Mouse (Mus musculus) bone marrow, adult 2 months (tissue): Measurements from ENCODE around the gene Camta1.

ENCODE experiments used
- CTCF ChIP-seq: fragments of 200-500 bp; IDR thresholded peaks from 2 replicates; pipeline ENCODE4 v1.5.1; 2011; ENCODE audit warnings: low read length, control low read depth; ENCODE audit not compliant: control insufficient read depth, insufficient read depth
- POLR2A ChIP-seq: fragments of 200-500 bp; IDR thresholded peaks from 2 replicates; pipeline ENCODE4 v1.6.1; 2011; ENCODE audit warnings: low read depth, mild to moderate bottlenecking, control low read depth, low read length, borderline replicate concordance; ENCODE audit not compliant: control insufficient read depth

DNA sequence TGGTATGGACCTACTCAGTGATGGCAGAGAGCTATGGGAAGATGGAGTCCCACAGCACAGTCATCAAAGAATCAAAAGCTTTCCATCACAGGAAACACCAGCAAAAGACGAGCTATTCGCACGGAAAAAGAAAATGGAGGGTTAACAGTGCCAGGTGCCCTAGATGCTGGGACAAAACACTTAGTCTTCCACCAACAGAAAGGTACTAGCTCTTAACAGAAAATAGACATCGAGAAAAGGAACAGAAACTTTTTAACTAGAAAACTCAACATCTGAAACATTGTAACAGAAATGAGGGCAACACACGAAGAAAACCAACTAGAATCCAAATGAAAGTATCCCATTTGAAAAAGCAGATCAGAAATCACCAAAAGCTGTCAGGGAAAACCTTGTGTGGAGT lies 881.5 kb downstream of the Camta1 start:
- no peak for TF ChIP-seq POLR2A
- TF ChIP-seq CTCF: no peak
